Mouse (Mus musculus): Measurements from ENCODE around the gene 1700042G07Rik. TPM values are rescaled to one million over a fixed set of nuclear protein-coding genes. Genes with fewer than 3 reads are reported as not detected.

The 1700042G07Rik gene
- polyA plus RNA-seq (2012; rRNA removed), result not detected in 2 replicates

GRCm38 (mm10) chr4:116173072-116173471 lies at the start of gene 1700042G07Rik, which contains the start of gene Gm49337:
1700042G07Rik (plus strand) TSS chr4:116173372.
Gm49337 (plus strand) TSS chr4:116173384.

GRCm38 (mm10) chr4:116123602-116124519 lies 49.3 kb upstream of the 1700042G07Rik start, which contains the start of the genes Rad54l and Pomgnt1:
Rad54l (minus strand) TSS chr4:116123690.
Pomgnt1 (plus strand) TSS chr4:116123840.

DNA sequence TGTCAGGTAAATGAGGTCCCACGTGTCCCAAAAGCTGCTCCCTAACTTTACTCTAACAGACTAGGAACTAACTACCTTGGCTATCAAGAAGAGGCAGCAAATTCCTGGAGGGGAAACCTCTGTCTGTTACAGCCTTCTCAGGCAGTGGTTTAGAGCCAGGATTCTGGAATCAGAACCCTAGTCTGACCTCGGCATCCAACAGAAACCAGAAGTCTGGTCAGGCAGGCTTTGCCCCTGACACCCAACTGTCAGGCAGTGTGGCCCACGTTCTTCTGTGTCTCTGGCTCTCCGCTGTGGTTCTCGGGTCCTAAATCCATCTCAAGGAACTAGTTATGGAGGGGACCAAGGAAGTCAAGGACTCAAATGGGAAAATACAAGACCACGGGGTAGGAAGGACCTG lies 21.9 kb upstream of the 1700042G07Rik start, which contains the start of gene Lurap1:
Lurap1 (minus strand) TSS at position 101 of the 400 bp plus-strand sequence.

GRCm38 (mm10) chr4:116167404-116167803 lies 5.8 kb upstream of the 1700042G07Rik start, which contains the start of gene Tspan1:
Tspan1 (minus strand) TSS chr4:116167601.

GRCm38 (mm10) chr4:116221140-116221851 lies 48.1 kb downstream of the 1700042G07Rik start, which contains the start of gene Pik3r3:
Pik3r3 (plus strand) TSS chr4:116221618.

Other genes starting within 250 kb of the 1700042G07Rik start
- 0.15 and 0.16 TPM in 2 replicates for gene Dmbx1, start 233.4 kb upstream of the 1700042G07Rik start, polyA plus RNA-seq (2012; rRNA removed)
- gene Faah, start 155.4 kb upstream of the 1700042G07Rik start, polyA plus RNA-seq (2012; rRNA removed), result 11.5 and 18.0 TPM in 2 replicates
- gene Nsun4, start 119.5 kb upstream of the 1700042G07Rik start, polyA plus RNA-seq (2012; rRNA removed), result 8.4 and 9.2 TPM in 2 replicates
- 31.1 and 52.0 TPM in 2 replicates for gene Uqcrh, start 98.3 kb upstream of the 1700042G07Rik start, polyA plus RNA-seq (2012; rRNA removed)
- gene Lrrc41, start 98.1 kb upstream of the 1700042G07Rik start, polyA plus RNA-seq (2012; rRNA removed), result 214 and 217 TPM in 2 replicates
- 1.9 and 3.0 TPM in 2 replicates for gene Rad54l, start 49.7 kb upstream of the 1700042G07Rik start, polyA plus RNA-seq (2012; rRNA removed)
- gene Pomgnt1, start 49.5 kb upstream of the 1700042G07Rik start, polyA plus RNA-seq (2012; rRNA removed), result 58.1 and 58.2 TPM in 2 replicates
- gene Lurap1, start 22.0 kb upstream of the 1700042G07Rik start, polyA plus RNA-seq (2012; rRNA removed), result 5.6 and 6.4 TPM in 2 replicates
- gene Tspan1, start 5.8 kb upstream of the 1700042G07Rik start, polyA plus RNA-seq (2012; rRNA removed), result 14.3 and 19.8 TPM in 2 replicates
- gene Gm49337, start within 50 bp of the 1700042G07Rik start, polyA plus RNA-seq (2012; rRNA removed), result not detected in 2 replicates
- 17.8 and 24.6 TPM in 2 replicates for gene Pik3r3, start 48.2 kb downstream of the 1700042G07Rik start, polyA plus RNA-seq (2012; rRNA removed)

All from ovary, adult 2 months (tissue).